23 mouse cellular contexts compared by ENCODE assay signal in genomic region chr19:17732676-17733277, GRCm38 (mm10).
"Had no signal": no experiment of that assay in that cellular context is flagged by ENCODE, and none has a peak within 500 bp of the region (broad histone marks: within the 10 kb centered on the region; RNA-seq: fewer than 3 reads in every experiment).

No protein-coding gene starts in this region.

- DNase-seq: gastrocnemius, postnatal 14 days; gastrocnemius, postnatal 36 days; heart, adult 11 months; heart, adult 2 months; heart, postnatal 14 days; heart, postnatal 36 days; kidney, adult 18-20 months; kidney, adult 8-10 months; kidney, postnatal 10 days; kidney, postnatal 25 days; kidney, postnatal 4 days; liver had no signal

- H3K27me3 ChIP-seq: heart, embryonic 13.5 days; heart, embryonic 15.5 days; hindbrain, embryonic 13.5 days; hindbrain, embryonic 15.5 days; limb, embryonic 12.5 days had no signal

- H3K4me2 ChIP-seq: heart, embryonic 11.5 days; heart, embryonic 13.5 days; heart, embryonic 15.5 days; hindbrain, embryonic 13.5 days; hindbrain, embryonic 15.5 days; limb, embryonic 12.5 days; liver, embryonic 11.5 days had no signal

- ATAC-seq: hindbrain, postnatal 0 days had no signal

- H3K9ac ChIP-seq: heart, embryonic 13.5 days; heart, embryonic 15.5 days; hindbrain, embryonic 13.5 days; hindbrain, embryonic 15.5 days; limb, embryonic 12.5 days had no signal

- H3K27ac ChIP-seq: heart, adult 2 months; heart, embryonic 13.5 days; heart, embryonic 15.5 days; hindbrain, embryonic 13.5 days; hindbrain, embryonic 15.5 days; hindbrain, postnatal 0 days; layer of hippocampus, adult 2 months; left cerebral cortex, adult 2 months; limb, embryonic 10.5 days; limb, embryonic 12.5 days had no signal

- H3K9me3 ChIP-seq: heart, embryonic 13.5 days; heart, embryonic 15.5 days; hindbrain, embryonic 13.5 days; hindbrain, embryonic 15.5 days; limb, embryonic 10.5 days; limb, embryonic 12.5 days had no signal

- H3K36me3 ChIP-seq: heart, embryonic 15.5 days; hindbrain, embryonic 13.5 days; hindbrain, embryonic 15.5 days; limb, embryonic 10.5 days had no signal

- H3K4me1 ChIP-seq: heart, embryonic 13.5 days; heart, embryonic 15.5 days; hindbrain, embryonic 13.5 days; hindbrain, embryonic 15.5 days had no signal

- H3K4me3 ChIP-seq: heart, adult 2 months; heart, embryonic 13.5 days; heart, embryonic 15.5 days; hindbrain, embryonic 13.5 days; hindbrain, embryonic 15.5 days; layer of hippocampus, adult 2 months; left cerebral cortex, adult 2 months; limb, embryonic 10.5 days; limb, embryonic 12.5 days had no signal
